Mouse (Mus musculus): ENCODE results near the gene Fbh1. TPM values are rescaled to one million over a fixed set of nuclear protein-coding genes. Genes with fewer than 3 reads are reported as not detected.
"Not testable (repeated sequence)": the region's sequence is repeated elsewhere in the genome, so short reads cannot be mapped to it uniquely, and the experiment has no call there.

The Fbh1 gene
- polyA plus RNA-seq, 1 experiment from 2014 or later = 134 TPM

DNA sequence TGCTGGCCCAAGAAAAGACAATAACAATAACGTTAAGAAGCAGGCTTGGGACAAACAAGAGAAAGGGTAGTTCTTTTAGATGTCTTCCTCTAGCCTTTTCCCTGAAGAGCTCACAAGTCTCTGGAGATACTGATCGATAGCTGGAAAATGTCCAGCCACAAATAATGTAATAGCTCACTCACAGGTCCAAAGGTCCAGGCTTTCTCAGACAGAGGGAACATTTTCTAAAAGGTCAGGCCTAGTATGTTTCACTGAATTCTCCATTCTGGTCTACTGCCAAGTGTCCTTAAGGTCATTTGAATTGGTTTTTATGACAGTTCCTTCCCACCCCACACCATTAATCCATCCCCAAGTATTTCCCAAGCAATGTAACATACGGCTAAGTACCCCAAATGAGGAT, 64.4 kb downstream of the Fbh1 start:
- H3K4me3 ChIP-seq = no peak overlapping the region
- no peak overlapping the region for H3K9ac ChIP-seq
- no peak overlapping the region for H3K4me2 ChIP-seq
- H3K36me3 ChIP-seq = no peaks in the 10 kb centered on the region
- peaks cover 8% of the 10 kb centered on the region; the same call in 1 of the 2 replicates for H3K27me3 ChIP-seq
- 69% methylated on average over 3 of the region's 3 CpGs for WGBS
- H3K27ac ChIP-seq (replicated peaks) = no peak overlapping the region
- ATAC-seq (ENCODE audit: low read depth) = no peak
- H3K4me1 ChIP-seq (replicated peaks) = no peaks in the 10 kb centered on the region
- no peaks in the 10 kb centered on the region for H3K9me3 ChIP-seq

DNA sequence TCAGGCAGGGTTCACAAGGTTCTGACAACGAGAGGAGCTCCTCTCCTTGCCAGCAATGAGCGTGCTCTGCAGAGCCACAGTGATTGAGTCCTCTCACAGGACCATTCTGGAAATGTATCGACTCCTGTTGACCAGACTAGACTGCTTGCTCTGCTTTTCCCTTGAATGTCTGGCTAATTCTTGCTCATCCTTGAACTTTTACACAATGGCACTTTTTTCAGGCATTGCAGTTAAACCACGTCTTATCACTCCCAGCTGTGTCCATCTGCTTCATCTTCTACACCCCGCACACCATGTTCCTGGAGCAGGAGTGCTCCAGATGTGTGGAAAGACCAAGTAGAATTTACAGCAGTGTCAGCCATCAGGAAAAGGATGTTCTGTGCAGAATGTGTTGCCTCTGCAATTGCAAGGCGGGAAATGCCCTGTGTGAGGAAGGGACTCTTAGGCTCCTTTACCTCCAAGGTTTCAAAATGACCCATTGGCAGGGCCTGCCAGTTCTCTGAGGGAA, 64.8 kb downstream of the Fbh1 start:
- 80% methylated on average over 6 of the region's 6 CpGs for WGBS
- no peaks in the 10 kb centered on the region for H3K4me1 ChIP-seq (replicated peaks)

GRCm38 (mm10) chr2:11710101-11710500, 67.3 kb downstream of the Fbh1 start:
- H3K9ac ChIP-seq; H3K27ac ChIP-seq (replicated peaks): not testable (repeated sequence)

More for the DNA sequence above, 64.8 kb downstream of the Fbh1 start:
- Histone ChIP-seq H3K27ac (replicated peaks) (no peak overlapping the region), H3K27me3 (peaks cover 13% of the 10 kb centered on the region), H3K9ac (no peak overlapping the region), H3K4me3 (no peak overlapping the region), H3K4me2 (no peak overlapping the region), H3K36me3 (no peaks in the 10 kb centered on the region), H3K9me3 (no peaks in the 10 kb centered on the region)
- ATAC-seq (ENCODE audit: low read depth) = no peak

DNA sequence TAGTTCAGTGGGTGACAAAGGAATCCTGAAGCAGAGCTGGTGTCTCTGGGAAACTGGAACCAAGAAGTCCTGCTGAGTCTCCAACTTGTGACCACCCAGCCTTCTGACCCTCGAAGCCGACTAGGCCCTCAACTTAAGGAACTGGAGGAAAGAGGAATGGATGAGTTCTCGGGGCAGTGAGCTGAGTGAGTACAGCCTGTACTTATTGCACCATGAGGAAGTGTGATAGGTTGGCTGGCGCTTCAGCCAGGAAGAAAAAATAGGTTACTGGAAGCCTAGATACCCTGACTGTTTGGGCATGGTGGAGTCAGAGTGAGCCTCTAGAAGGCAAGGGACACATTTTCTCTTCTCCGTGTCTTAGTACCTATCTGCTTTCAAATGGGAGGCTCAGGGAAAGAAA, 68.8 kb downstream of the Fbh1 start:
- no peak overlapping the region for H3K27ac ChIP-seq (replicated peaks)
- no peak overlapping the region for H3K9ac ChIP-seq
- H3K36me3 ChIP-seq = no peaks in the 10 kb centered on the region
- 86% methylated on average over 5 of the region's 5 CpGs for WGBS
- peaks cover 44% of the 10 kb centered on the region for H3K27me3 ChIP-seq
- no peak for ATAC-seq (ENCODE audit: low read depth)
- no peak overlapping the region for H3K4me3 ChIP-seq
- H3K4me2 ChIP-seq = no peak overlapping the region
- H3K9me3 ChIP-seq = no peaks in the 10 kb centered on the region
- peaks cover 13% of the 10 kb centered on the region for H3K4me1 ChIP-seq (replicated peaks)

More at GRCm38 (mm10) chr2:11710101-11710500, 67.3 kb downstream of the Fbh1 start:
- H3K4me2 ChIP-seq; H3K4me3 ChIP-seq; H3K36me3 ChIP-seq; H3K9me3 ChIP-seq; ATAC-seq (ENCODE audit: low read depth): not testable (repeated sequence)
- 65% methylated on average over 4 of the region's 4 CpGs for WGBS
- peaks cover 35% of the 10 kb centered on the region for H3K27me3 ChIP-seq
- peaks cover 13% of the 10 kb centered on the region for H3K4me1 ChIP-seq (replicated peaks)

DNA sequence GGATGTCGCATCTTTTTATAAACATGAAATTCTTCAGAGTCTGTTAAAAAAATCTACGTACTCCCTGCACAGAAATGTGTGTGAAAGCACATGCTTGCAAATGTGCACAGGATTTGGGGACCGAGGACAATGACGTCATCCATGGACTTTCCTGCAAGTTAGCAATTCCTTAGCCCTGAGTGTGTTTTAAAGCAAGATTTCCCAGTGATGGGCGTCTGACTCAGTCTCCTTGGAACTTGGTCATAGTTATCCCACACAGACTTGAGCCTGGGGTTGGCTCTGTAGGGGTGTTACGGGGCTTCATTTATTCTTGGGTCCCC, 70.7 kb downstream of the Fbh1 start:
- Histone ChIP-seq H3K9ac (no peak overlapping the region), H3K4me2 (peak overlapping the region; percentile 99), H3K27me3 (peaks cover 44% of the 10 kb centered on the region), H3K9me3 (no peaks in the 10 kb centered on the region), H3K36me3 (no peaks in the 10 kb centered on the region), H3K4me3 (no peak overlapping the region), H3K27ac (replicated peaks) (no peak overlapping the region), H3K4me1 (replicated peaks) (peaks cover 13% of the 10 kb centered on the region)
- no peak for ATAC-seq (ENCODE audit: low read depth)
- 41% methylated on average over 6 of the region's 6 CpGs for WGBS

- 3% methylated on average over 28 of the region's 28 CpGs for WGBS
Observed at GRCm38 (mm10) chr2:11706030-11706745, 71.2 kb downstream of the Fbh1 start.

GRCm38 (mm10) chr2:11705201-11706025, 72.0 kb downstream of the Fbh1 start, which contains the start of gene Il15ra:
Gene Il15ra, plus strand, starts transcription at chr2:11705290.
- no peak within 1 kb of the TSS for H3K27ac ChIP-seq (replicated peaks)
- ATAC-seq (ENCODE audit: low read depth) = peak; percentile 79
- H3K4me3 ChIP-seq = peak within 1 kb of the TSS; percentile 54
- H3K9ac ChIP-seq = peak within 1 kb of the TSS; percentile 73
- H3K4me2 ChIP-seq = peak within 1 kb of the TSS; percentile 99
- peaks cover 44% of the 10 kb centered on the region for H3K27me3 ChIP-seq
- H3K9me3 ChIP-seq = no peaks in the 10 kb centered on the region
- H3K36me3 ChIP-seq = no peaks in the 10 kb centered on the region
- under 1% methylated on average over 37 of the region's 37 CpGs for WGBS
- H3K4me1 ChIP-seq (replicated peaks) = peaks cover 13% of the 10 kb centered on the region

More at GRCm38 (mm10) chr2:11706030-11706745, 71.2 kb downstream of the Fbh1 start:
- no peaks in the 10 kb centered on the region for H3K36me3 ChIP-seq
- peak; percentile 70 for ATAC-seq (ENCODE audit: low read depth)
- H3K27ac ChIP-seq (replicated peaks) = no peak overlapping the region
- H3K9me3 ChIP-seq = no peaks in the 10 kb centered on the region
- H3K27me3 ChIP-seq = peaks cover 44% of the 10 kb centered on the region
- H3K9ac ChIP-seq = peak overlapping the region; percentile 73
- peaks cover 13% of the 10 kb centered on the region for H3K4me1 ChIP-seq (replicated peaks)
- peak overlapping the region; percentile 99 for H3K4me2 ChIP-seq
- peak overlapping the region; percentile 54 for H3K4me3 ChIP-seq

DNA sequence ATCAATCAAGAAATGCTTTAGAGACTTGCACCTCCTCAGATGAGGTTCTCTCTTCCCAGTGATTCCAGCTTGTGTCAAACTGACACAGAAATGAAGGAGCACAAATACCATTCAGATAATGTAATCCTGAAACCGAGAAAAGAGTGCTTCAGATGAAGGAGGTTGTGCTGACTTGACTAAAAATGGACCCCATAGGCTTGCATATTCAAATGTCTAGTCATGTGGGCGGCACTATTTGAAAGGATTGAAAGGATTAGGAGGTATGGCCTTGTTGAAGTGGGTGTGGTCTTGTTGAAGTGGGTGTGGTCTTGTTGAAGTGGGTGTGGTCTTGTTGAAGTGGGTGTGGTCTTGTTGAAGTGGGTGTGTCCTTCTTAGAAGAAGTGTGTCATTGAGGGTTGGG, 77.5 kb downstream of the Fbh1 start:
- Histone ChIP-seq H3K9ac (no peak overlapping the region), H3K27me3 (peaks cover 8% of the 10 kb centered on the region; the same call in 1 of the 2 replicates), H3K36me3 (no peaks in the 10 kb centered on the region), H3K4me3 (no peak overlapping the region), H3K27ac (replicated peaks) (no peak overlapping the region), H3K4me1 (replicated peaks) (no peaks in the 10 kb centered on the region), H3K4me2 (no peak overlapping the region), H3K9me3 (no peaks in the 10 kb centered on the region)
- 89% methylated on average over 2 of the region's 2 CpGs for WGBS
- ATAC-seq (ENCODE audit: low read depth) = no peak

DNA sequence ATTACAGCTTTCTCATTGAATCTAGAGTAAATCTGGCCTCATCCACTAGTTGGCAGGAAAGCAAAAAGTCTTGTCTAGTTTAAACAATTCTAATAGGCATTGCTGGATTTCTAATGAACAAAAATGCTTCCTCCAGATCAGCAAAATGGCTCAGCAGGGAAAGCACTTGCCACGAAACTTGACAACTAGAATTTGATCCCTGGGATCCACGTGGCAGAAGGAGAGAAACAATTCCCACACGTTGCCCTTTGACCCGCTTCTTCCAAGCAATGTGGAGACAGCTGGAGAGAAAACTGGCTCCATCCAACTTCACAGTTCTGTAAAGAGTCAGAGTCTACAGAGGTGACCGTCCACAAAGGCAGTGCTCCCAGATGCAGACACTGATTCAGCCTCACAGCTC, 78.4 kb downstream of the Fbh1 start:
- WGBS = 64% methylated on average over 5 of the region's 5 CpGs
- H3K4me3 ChIP-seq = no peak overlapping the region
- ATAC-seq (ENCODE audit: low read depth) = no peak

GRCm38 (mm10) chr2:11695867-11696266, 81.5 kb downstream of the Fbh1 start:
- H3K27me3 ChIP-seq = no peaks in the 10 kb centered on the region
- H3K4me1 ChIP-seq (replicated peaks) = no peaks in the 10 kb centered on the region
- ATAC-seq (ENCODE audit: low read depth) = no peak
- 72% methylated on average over 2 of the region's 2 CpGs for WGBS
- H3K9me3 ChIP-seq = no peaks in the 10 kb centered on the region
- H3K4me2 ChIP-seq = no peak overlapping the region
- H3K9ac ChIP-seq = no peak overlapping the region
- no peaks in the 10 kb centered on the region for H3K36me3 ChIP-seq
- H3K27ac ChIP-seq (replicated peaks) = no peak overlapping the region
- no peak overlapping the region for H3K4me3 ChIP-seq

More for the DNA sequence above, 78.4 kb downstream of the Fbh1 start:
- no peaks in the 10 kb centered on the region for H3K4me1 ChIP-seq (replicated peaks)
- no peaks in the 10 kb centered on the region for H3K36me3 ChIP-seq
- H3K4me2 ChIP-seq = no peak overlapping the region
- no peak overlapping the region for H3K27ac ChIP-seq (replicated peaks)
- H3K9me3 ChIP-seq = no peaks in the 10 kb centered on the region
- H3K27me3 ChIP-seq = peaks cover 3% of the 10 kb centered on the region; the same call in 1 of the 2 replicates
- no peak overlapping the region for H3K9ac ChIP-seq

- H3K4me2 ChIP-seq = no peak overlapping the region
- ATAC-seq (ENCODE audit: low read depth) = no peak
- WGBS = 69% methylated on average over 2 of the region's 2 CpGs
Observed at GRCm38 (mm10) chr2:11694104-11694503, 83.3 kb downstream of the Fbh1 start.

DNA sequence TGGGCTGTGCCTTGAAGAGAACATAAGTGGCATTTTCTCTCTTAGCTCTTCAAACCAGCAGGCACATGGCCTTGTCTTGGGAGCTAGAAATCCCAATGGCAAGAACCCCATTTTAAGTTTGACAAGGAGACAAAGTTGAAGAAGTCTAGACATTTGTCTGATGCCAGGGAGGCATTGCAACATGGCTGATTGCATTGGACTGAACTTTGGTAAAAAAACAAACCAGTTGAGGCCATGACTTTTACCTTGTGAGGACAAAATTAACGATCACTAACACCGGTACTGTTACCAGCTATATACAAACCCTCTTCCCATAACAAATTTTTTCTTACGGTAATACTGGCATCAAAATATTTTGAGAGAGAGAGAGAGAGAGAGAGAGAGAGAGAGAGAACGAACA, 84.0 kb downstream of the Fbh1 start:
- no peak for ATAC-seq (ENCODE audit: low read depth)
- H3K36me3 ChIP-seq = no peaks in the 10 kb centered on the region
- no peaks in the 10 kb centered on the region for H3K27me3 ChIP-seq
- H3K4me1 ChIP-seq (replicated peaks) = no peaks in the 10 kb centered on the region
- no peaks in the 10 kb centered on the region for H3K9me3 ChIP-seq
- WGBS = 96% methylated on average over 4 of the region's 4 CpGs
- H3K27ac ChIP-seq (replicated peaks) = no peak overlapping the region
- H3K4me3 ChIP-seq = no peak overlapping the region
- H3K4me2 ChIP-seq = no peak overlapping the region
- no peak overlapping the region for H3K9ac ChIP-seq

More at GRCm38 (mm10) chr2:11694104-11694503, 83.3 kb downstream of the Fbh1 start:
- Histone ChIP-seq H3K4me3 (no peak overlapping the region), H3K27me3 (no peaks in the 10 kb centered on the region), H3K27ac (replicated peaks) (no peak overlapping the region), H3K9ac (no peak overlapping the region), H3K36me3 (no peaks in the 10 kb centered on the region), H3K9me3 (no peaks in the 10 kb centered on the region), H3K4me1 (replicated peaks) (no peaks in the 10 kb centered on the region)
